Mouse (Mus musculus): Measurements from ENCODE around the gene Mboat2. TPM values are rescaled to one million over a fixed set of nuclear protein-coding genes. Genes with fewer than 3 reads are reported as not detected.

Gene Mboat2
- polyA plus RNA-seq, 1 experiment from 2014 or later: 58.3 TPM

GRCm38 (mm10) chr12:24973586-24973985 lies 142.9 kb downstream of the Mboat2 start:
- no peaks in the 10 kb centered on the region for H3K27me3 ChIP-seq (ENCODE audit: control insufficient read depth, insufficient read depth, low read length)
- WGBS: 83% methylated on average over 5 of the region's 5 CpGs
- H3K4me2 ChIP-seq: no peak overlapping the region
- no peak overlapping the region for H3K9ac ChIP-seq (ENCODE audit: low read length)
- no peaks in the 10 kb centered on the region for H3K9me3 ChIP-seq (ENCODE audit: control insufficient read depth, low read length)
- H3K4me3 ChIP-seq (ENCODE audit: low read depth, low read length): no peak overlapping the region
- H3K27ac ChIP-seq (ENCODE audit: low read depth, low read length): no peak overlapping the region
- ATAC-seq (ENCODE audit: low FRiP score): no peak
- DNase-seq (ENCODE audit: low spot score, missing footprints): no peak
- H3K36me3 ChIP-seq (ENCODE audit: control insufficient read depth, insufficient read depth, low read length): no peaks in the 10 kb centered on the region
- H3K4me1 ChIP-seq (ENCODE audit: control insufficient read depth, insufficient read depth, low read length): no peaks in the 10 kb centered on the region; the same call in 1 of the 2 replicates

- no peaks in the 10 kb centered on the region; the same call in 1 of the 2 replicates for H3K4me1 ChIP-seq (ENCODE audit: control insufficient read depth, insufficient read depth, low read length)
- H3K9me3 ChIP-seq (ENCODE audit: control insufficient read depth, low read length): no peaks in the 10 kb centered on the region
- H3K4me3 ChIP-seq (ENCODE audit: low read depth, low read length): peak within 1 kb of the TSS; percentile 81
- H3K4me2 ChIP-seq: peak within 1 kb of the TSS; percentile 70
- H3K36me3 ChIP-seq (ENCODE audit: control insufficient read depth, insufficient read depth, low read length): no peaks in the 10 kb centered on the region
- DNase-seq (ENCODE audit: low spot score, missing footprints) (peak; percentile 100), ATAC-seq (ENCODE audit: low FRiP score) (peak; percentile 95)
- 14% methylated on average over 28 of the region's 29 CpGs for WGBS
- peak within 1 kb of the TSS; percentile 76 for H3K27ac ChIP-seq (ENCODE audit: low read depth, low read length)
- no peaks in the 10 kb centered on the region for H3K27me3 ChIP-seq (ENCODE audit: control insufficient read depth, insufficient read depth, low read length)
- H3K9ac ChIP-seq (ENCODE audit: low read length): peak within 1 kb of the TSS; percentile 73
Measured at GRCm38 (mm10) chr12:24974446-24975114, 143.9 kb downstream of the Mboat2 start, which contains the start of gene Kidins220. TSS of gene Kidins220 (plus strand) at chr12:24974925.

- DNase-seq (ENCODE audit: low spot score, missing footprints): peak; percentile 98
- under 1% methylated on average over 29 of the region's 31 CpGs for WGBS
Measured at GRCm38 (mm10) chr12:24975115-24975733, 144.5 kb downstream of the Mboat2 start.

DNA sequence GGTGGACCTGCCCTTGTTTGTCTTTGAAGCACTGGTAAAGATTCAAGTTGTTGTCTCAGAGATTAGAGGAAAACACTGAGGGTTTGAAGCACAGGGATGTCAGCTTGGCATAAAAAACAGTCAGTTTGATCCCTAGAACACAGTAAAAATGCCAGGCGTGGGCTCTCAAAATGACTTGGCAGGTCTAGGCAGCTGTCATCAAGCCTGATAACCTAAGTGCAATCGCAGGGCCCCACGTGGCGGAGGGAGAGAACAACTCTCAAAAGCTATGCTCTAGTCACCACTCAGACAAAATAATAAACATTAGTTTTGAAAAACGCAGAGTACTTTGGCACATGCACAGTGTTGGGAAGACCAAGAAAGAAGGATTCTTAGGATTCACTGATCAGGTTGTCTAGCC lies 154.5 kb downstream of the Mboat2 start:
- H3K27me3 ChIP-seq (ENCODE audit: control insufficient read depth, insufficient read depth, low read length): no peaks in the 10 kb centered on the region
- ATAC-seq (ENCODE audit: low FRiP score) (no peak), DNase-seq (ENCODE audit: low spot score, missing footprints) (no peak)
- 87% methylated on average over 5 of the region's 5 CpGs for WGBS
- H3K9ac ChIP-seq (ENCODE audit: low read length): no peak overlapping the region
- H3K4me1 ChIP-seq (ENCODE audit: control insufficient read depth, insufficient read depth, low read length): no peaks in the 10 kb centered on the region
- no peak overlapping the region for H3K4me2 ChIP-seq
- H3K27ac ChIP-seq (ENCODE audit: low read depth, low read length): no peak overlapping the region
- H3K9me3 ChIP-seq (ENCODE audit: control insufficient read depth, low read length): no peaks in the 10 kb centered on the region
- no peak overlapping the region for H3K4me3 ChIP-seq (ENCODE audit: low read depth, low read length)
- H3K36me3 ChIP-seq (ENCODE audit: control insufficient read depth, insufficient read depth, low read length): peaks cover 5% of the 10 kb centered on the region; the same call in 1 of the 2 replicates

More at GRCm38 (mm10) chr12:24975115-24975733, 144.5 kb downstream of the Mboat2 start:
- Histone ChIP-seq H3K36me3 (ENCODE audit: control insufficient read depth, insufficient read depth, low read length) (no peaks in the 10 kb centered on the region), H3K9me3 (ENCODE audit: control insufficient read depth, low read length) (no peaks in the 10 kb centered on the region), H3K4me1 (ENCODE audit: control insufficient read depth, insufficient read depth, low read length) (no peaks in the 10 kb centered on the region; the same call in 1 of the 2 replicates), H3K27ac (ENCODE audit: low read depth, low read length) (peak overlapping the region; percentile 76), H3K27me3 (ENCODE audit: control insufficient read depth, insufficient read depth, low read length) (no peaks in the 10 kb centered on the region), H3K4me2 (peak overlapping the region; percentile 70), H3K9ac (ENCODE audit: low read length) (peak overlapping the region; percentile 73), H3K4me3 (ENCODE audit: low read depth, low read length) (peak overlapping the region; percentile 81)
- ATAC-seq (ENCODE audit: low FRiP score): peak; percentile 25

DNA sequence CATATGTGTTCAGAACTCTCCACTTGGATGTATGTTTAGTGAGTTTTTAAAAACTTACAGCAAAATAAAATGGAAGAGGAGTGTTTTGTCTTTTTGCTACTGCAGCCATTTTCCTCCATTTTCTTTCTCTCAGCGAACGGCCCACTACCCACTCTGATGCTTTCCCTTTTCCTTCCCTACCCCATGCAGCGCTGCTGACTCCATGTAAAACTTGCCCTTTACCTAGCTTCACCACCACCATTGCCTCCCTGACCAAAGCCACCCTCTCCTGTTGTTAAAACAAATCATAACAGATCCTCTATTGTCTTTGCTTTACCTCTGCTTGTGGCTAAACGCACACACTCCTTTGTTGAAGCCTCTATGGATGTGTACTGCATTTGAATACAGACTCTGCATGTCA lies 164.7 kb downstream of the Mboat2 start:
- WGBS: 85% methylated on average over 4 of the region's 4 CpGs
- H3K9me3 ChIP-seq (ENCODE audit: control insufficient read depth, low read length): no peaks in the 10 kb centered on the region
- H3K36me3 ChIP-seq (ENCODE audit: control insufficient read depth, insufficient read depth, low read length): peaks cover 8% of the 10 kb centered on the region
- no peak overlapping the region for H3K9ac ChIP-seq (ENCODE audit: low read length)
- no peaks in the 10 kb centered on the region for H3K27me3 ChIP-seq (ENCODE audit: control insufficient read depth, insufficient read depth, low read length)
- H3K4me2 ChIP-seq: no peak overlapping the region
- no peak overlapping the region for H3K27ac ChIP-seq (ENCODE audit: low read depth, low read length)
- H3K4me3 ChIP-seq (ENCODE audit: low read depth, low read length): no peak overlapping the region
- no peak for ATAC-seq (ENCODE audit: low FRiP score)
- no peak for DNase-seq (ENCODE audit: low spot score, missing footprints)
- H3K4me1 ChIP-seq (ENCODE audit: control insufficient read depth, insufficient read depth, low read length): no peaks in the 10 kb centered on the region

DNA sequence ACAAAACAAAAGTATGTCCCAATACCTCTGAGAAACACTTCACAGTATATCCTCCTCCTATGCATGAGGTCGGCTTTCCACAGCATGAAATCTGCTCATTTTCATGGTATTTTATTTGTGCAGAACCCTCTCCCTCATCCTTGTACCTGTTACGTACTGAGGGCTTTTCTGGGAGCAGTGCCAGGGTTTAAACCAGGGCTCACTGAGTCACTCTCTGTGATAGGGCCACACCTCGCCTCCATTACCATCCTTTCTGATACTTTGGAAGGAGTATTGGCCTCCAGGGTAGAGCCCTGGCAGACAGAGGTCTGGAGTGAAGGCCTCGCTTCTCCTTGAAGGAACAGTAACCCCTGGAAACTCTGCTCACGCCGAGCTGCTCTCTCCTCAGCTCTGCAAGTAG lies 174.7 kb downstream of the Mboat2 start:
- peaks cover 12% of the 10 kb centered on the region for H3K36me3 ChIP-seq (ENCODE audit: control insufficient read depth, insufficient read depth, low read length)

DNA sequence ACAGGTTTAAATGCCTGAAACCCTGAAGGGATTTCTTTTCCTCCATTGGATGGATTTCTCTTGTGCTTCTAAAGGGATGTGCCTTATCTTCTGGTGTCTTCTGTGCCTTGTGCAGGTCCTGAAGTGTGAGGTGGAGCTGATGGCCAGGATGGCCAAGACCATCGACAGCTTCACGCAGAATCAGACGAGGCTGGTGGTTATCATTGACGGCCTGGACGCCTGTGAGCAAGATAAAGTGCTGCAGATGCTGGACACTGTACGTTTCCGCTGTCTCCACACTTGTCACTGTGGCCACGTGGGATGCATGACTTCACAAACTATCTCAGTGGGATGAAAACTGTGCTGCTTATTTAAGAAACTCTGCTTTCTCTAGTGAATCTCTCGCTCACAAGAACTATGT lies 179.3 kb downstream of the Mboat2 start:
- DNase-seq (ENCODE audit: low spot score, missing footprints) (no peak), ATAC-seq (ENCODE audit: low FRiP score) (no peak)
- no peak overlapping the region for H3K4me2 ChIP-seq
- H3K36me3 ChIP-seq (ENCODE audit: control insufficient read depth, insufficient read depth, low read length): peaks cover 14% of the 10 kb centered on the region
- H3K27ac ChIP-seq (ENCODE audit: low read depth, low read length): no peak overlapping the region
- H3K4me3 ChIP-seq (ENCODE audit: low read depth, low read length): no peak overlapping the region
- 86% methylated on average over 9 of the region's 9 CpGs for WGBS
- H3K9me3 ChIP-seq (ENCODE audit: control insufficient read depth, low read length): no peaks in the 10 kb centered on the region
- no peaks in the 10 kb centered on the region for H3K4me1 ChIP-seq (ENCODE audit: control insufficient read depth, insufficient read depth, low read length)
- H3K9ac ChIP-seq (ENCODE audit: low read length): no peak overlapping the region
- H3K27me3 ChIP-seq (ENCODE audit: control insufficient read depth, insufficient read depth, low read length): no peaks in the 10 kb centered on the region

More for the DNA sequence above, 174.7 kb downstream of the Mboat2 start:
- no peak overlapping the region for H3K4me2 ChIP-seq
- H3K27ac ChIP-seq (ENCODE audit: low read depth, low read length): no peak overlapping the region
- no peak overlapping the region for H3K9ac ChIP-seq (ENCODE audit: low read length)
- WGBS: 88% methylated on average over 6 of the region's 6 CpGs
- H3K4me3 ChIP-seq (ENCODE audit: low read depth, low read length): no peak overlapping the region
- DNase-seq (ENCODE audit: low spot score, missing footprints) (no peak), ATAC-seq (ENCODE audit: low FRiP score) (no peak)
- H3K27me3 ChIP-seq (ENCODE audit: control insufficient read depth, insufficient read depth, low read length): no peaks in the 10 kb centered on the region
- no peaks in the 10 kb centered on the region for H3K4me1 ChIP-seq (ENCODE audit: control insufficient read depth, insufficient read depth, low read length)
- no peaks in the 10 kb centered on the region for H3K9me3 ChIP-seq (ENCODE audit: control insufficient read depth, low read length)

DNA sequence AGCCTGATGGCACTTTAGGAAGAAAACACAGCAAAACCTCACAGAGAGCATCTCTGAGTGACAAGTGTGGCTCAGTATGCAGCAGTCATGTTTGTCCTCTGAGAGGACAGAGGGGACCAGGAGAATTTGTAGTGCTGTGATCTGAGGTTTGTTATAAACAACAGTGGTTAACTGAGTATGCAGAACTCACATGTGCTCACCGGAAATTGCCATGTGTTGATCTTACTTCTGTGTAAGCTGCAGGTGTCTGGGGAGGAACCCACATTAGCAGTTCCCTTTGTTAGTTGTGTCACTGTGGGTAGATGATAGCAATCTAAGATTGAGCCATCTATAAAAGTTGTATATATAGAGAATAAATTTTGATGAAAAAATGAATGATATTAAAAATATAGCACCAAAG lies 179.7 kb downstream of the Mboat2 start:
- Histone ChIP-seq H3K27ac (ENCODE audit: low read depth, low read length) (no peak overlapping the region), H3K4me1 (ENCODE audit: control insufficient read depth, insufficient read depth, low read length) (no peaks in the 10 kb centered on the region), H3K36me3 (ENCODE audit: control insufficient read depth, insufficient read depth, low read length) (peaks cover 12% of the 10 kb centered on the region), H3K27me3 (ENCODE audit: control insufficient read depth, insufficient read depth, low read length) (no peaks in the 10 kb centered on the region), H3K9ac (ENCODE audit: low read length) (no peak overlapping the region), H3K4me3 (ENCODE audit: low read depth, low read length) (no peak overlapping the region), H3K9me3 (ENCODE audit: control insufficient read depth, low read length) (no peaks in the 10 kb centered on the region), H3K4me2 (no peak overlapping the region)
- no peak for DNase-seq (ENCODE audit: low spot score, missing footprints)
- ATAC-seq (ENCODE audit: low FRiP score): no peak
- 90% methylated on average over 1 of the region's 1 CpGs for WGBS

DNA sequence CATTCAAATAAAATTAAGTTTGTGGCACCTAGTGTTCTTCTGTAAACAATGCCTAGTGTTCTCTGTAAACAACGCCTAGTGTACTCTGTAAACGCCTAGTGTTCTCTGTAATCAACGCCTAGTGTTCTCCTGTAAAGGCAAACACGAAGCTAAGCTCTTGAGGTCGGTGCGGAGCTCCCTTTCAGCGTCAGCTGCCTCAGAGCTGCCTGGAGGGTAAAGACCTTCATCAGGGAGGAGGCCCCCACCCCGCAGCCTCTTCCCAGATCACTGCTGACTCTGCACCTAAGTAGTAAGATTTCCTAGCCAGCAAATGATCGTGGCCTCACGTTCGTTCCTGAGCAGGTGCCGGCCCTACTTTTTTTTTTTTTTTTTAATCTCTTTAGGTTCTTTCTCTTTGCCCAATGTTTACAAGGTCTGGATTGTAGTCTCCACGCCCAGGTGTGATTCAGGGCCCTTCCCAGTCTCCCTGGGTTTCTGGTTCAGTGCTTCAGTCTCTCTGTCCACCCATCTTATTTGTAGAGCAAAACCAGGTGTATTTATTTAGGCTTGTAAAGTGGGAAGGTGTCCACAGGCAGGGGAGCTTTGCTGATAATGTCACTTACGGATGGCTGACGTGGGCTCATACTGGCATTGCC lies 181.2 kb downstream of the Mboat2 start:
- no peaks in the 10 kb centered on the region for H3K27me3 ChIP-seq (ENCODE audit: control insufficient read depth, insufficient read depth, low read length)
- H3K36me3 ChIP-seq (ENCODE audit: control insufficient read depth, insufficient read depth, low read length): peaks cover 14% of the 10 kb centered on the region
- no peak overlapping the region for H3K9ac ChIP-seq (ENCODE audit: low read length)
- H3K4me2 ChIP-seq: no peak overlapping the region
- H3K9me3 ChIP-seq (ENCODE audit: control insufficient read depth, low read length): no peaks in the 10 kb centered on the region
- 75% methylated on average over 15 of the region's 15 CpGs for WGBS
- H3K4me1 ChIP-seq (ENCODE audit: control insufficient read depth, insufficient read depth, low read length): no peaks in the 10 kb centered on the region
- no peak for ATAC-seq (ENCODE audit: low FRiP score)
- no peak overlapping the region for H3K27ac ChIP-seq (ENCODE audit: low read depth, low read length)
- H3K4me3 ChIP-seq (ENCODE audit: low read depth, low read length): no peak overlapping the region
- no peak for DNase-seq (ENCODE audit: low spot score, missing footprints)
